Mouse (Mus musculus) ES-Bruce4 (cell line): ENCODE results near the gene Prss16. TPM values are rescaled to one million over a fixed set of nuclear protein-coding genes. Genes with fewer than 3 reads are reported as not detected.
"Not testable (repeated sequence)": the region's sequence is repeated elsewhere in the genome, so short reads cannot be mapped to it uniquely, and the experiment has no call there.

Source experiments
- H3K27ac ChIP-seq: 2 replicates; pipeline ENCODE4 v1.5.1; 2012; ENCODE audit warnings: low read length, inconsistent platforms; ENCODE audit not compliant: insufficient read depth
- H3K27me3 ChIP-seq: 2 replicates; pipeline ENCODE4 v1.6.1; 2012; ENCODE audit warnings: mild to moderate bottlenecking, low read length, inconsistent platforms; ENCODE audit not compliant: control insufficient read depth, poor library complexity, insufficient read depth, severe bottlenecking
- H3K36me3 ChIP-seq: 2 replicates; pipeline ENCODE4 v1.6.1; 2012; ENCODE audit warnings: inconsistent platforms, mild to moderate bottlenecking, low read length, moderate library complexity; ENCODE audit not compliant: control insufficient read depth, poor library complexity, insufficient read depth, severe bottlenecking
- H3K4me1 ChIP-seq: one replicate; pipeline ENCODE4 v1.8.1; 2011; ENCODE audit warnings: low read length; ENCODE audit not compliant: control insufficient read depth, insufficient read depth
- H3K4me3 ChIP-seq: 2 replicates; pipeline ENCODE4 v1.5.1; 2011; ENCODE audit warnings: low read depth, mild to moderate bottlenecking, low read length
- H3K9ac ChIP-seq: 2 replicates; pipeline ENCODE4 v1.6.1; 2012; ENCODE audit warnings: low read depth, mild to moderate bottlenecking, inconsistent platforms; ENCODE audit not compliant: poor library complexity, severe bottlenecking
- H3K9me3 ChIP-seq: replicated peaks from 2 replicates; pipeline ENCODE4 v1.6.1; 2012; ENCODE audit warnings: mild to moderate bottlenecking, low read length, inconsistent platforms; ENCODE audit not compliant: control insufficient read depth, poor library complexity, insufficient read depth, severe bottlenecking
- CTCF ChIP-seq: IDR thresholded peaks from one replicate; pipeline ENCODE4 v1.8.1; 2011; ENCODE audit warnings: low read depth, low read length
- EP300 ChIP-seq: IDR thresholded peaks from 2 replicates; pipeline ENCODE4 v1.6.1; 2011; ENCODE audit warnings: low read depth, low read length; ENCODE audit not compliant: insufficient read depth
- POLR2A ChIP-seq: IDR thresholded peaks from one replicate; pipeline ENCODE4 v1.8.1; 2011; ENCODE audit warnings: low read length; ENCODE audit not compliant: insufficient read depth
- polyA plus RNA-seq: library from polyadenylated mRNA; stranded (reverse); fragments of >200 nt; gene quantifications from 2 replicates; pipeline ENCODE4 v1.2.4, GENCODE M21; 2011; ENCODE audit warnings: low read depth; ENCODE audit not compliant: missing spikeins, insufficient read depth, insufficient read length

Prss16 gene
- polyA plus RNA-seq, 1 experiment: 6.9 TPM

- Histone ChIP-seq H3K27me3 (no peaks in the 10 kb centered on the region), H3K4me3 (no peak overlapping the region), H3K9me3 (no peaks in the 10 kb centered on the region), H3K9ac (no peak overlapping the region), H3K36me3 (no peaks in the 10 kb centered on the region), H3K4me1 (peaks cover 1% of the 10 kb centered on the region), H3K27ac (no peak overlapping the region)
- no peak for TF ChIP-seq POLR2A
- no peak for TF ChIP-seq CTCF
- no peak for TF ChIP-seq EP300
Measured at GRCm38 (mm10) chr13:22045311-22045710, 35.8 kb upstream of the Prss16 start.

DNA sequence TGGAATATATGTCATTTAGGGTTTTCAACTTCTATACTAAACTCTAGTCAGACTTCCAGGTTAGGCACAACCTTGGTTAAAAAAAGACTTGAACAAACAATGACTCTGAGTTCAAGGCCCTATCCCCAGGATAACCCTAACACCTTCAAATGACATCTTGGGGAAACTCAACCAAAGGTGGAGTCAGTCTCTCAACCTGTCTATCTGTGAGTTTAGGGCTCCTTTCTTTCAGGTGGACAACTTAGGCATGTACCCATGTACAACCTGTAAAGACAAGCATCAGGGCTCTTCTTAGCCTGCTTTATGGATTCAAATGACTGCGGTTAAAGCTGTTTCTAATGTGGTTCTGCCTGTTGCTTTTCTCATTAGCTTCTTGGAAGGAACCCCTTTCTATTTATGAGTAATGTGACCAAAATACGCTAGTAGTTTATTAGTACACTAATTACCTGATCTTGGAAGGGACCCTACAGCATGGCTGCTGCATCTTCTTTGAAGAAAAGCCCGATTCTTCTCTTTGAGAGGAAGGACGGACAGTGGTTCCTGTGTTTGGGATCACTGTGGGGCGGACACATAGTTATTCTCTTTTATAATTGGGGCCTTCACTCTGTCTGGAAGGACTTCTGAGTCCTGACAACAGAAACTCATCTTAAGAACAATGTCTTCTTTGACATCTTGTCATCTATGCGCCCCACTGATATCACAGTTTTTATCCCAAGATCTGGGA lies 35.1 kb upstream of the Prss16 start:
- Histone ChIP-seq H3K9me3 (no peaks in the 10 kb centered on the region), H3K36me3 (no peaks in the 10 kb centered on the region), H3K4me3 (no peak overlapping the region), H3K27me3 (no peaks in the 10 kb centered on the region), H3K4me1 (peaks cover 1% of the 10 kb centered on the region), H3K27ac (no peak overlapping the region; the same call in 1 of the 2 replicates), H3K9ac (no peak overlapping the region; the same call in 1 of the 2 replicates)
- TF ChIP-seq EP300 (no peak), CTCF (no peak), POLR2A (no peak)

- Histone ChIP-seq H3K9ac (peak overlapping the region; percentile 68), H3K27me3 (no peaks in the 10 kb centered on the region), H3K4me3 (peak overlapping the region; percentile 57), H3K36me3 (no peaks in the 10 kb centered on the region), H3K27ac (peak overlapping the region; percentile 78), H3K9me3 (no peaks in the 10 kb centered on the region), H3K4me1 (peaks cover 1% of the 10 kb centered on the region)
- TF ChIP-seq POLR2A (no peak), EP300 (no peak), CTCF (no peak)
Measured at GRCm38 (mm10) chr13:22043503-22044431, 34.2 kb upstream of the Prss16 start.

DNA sequence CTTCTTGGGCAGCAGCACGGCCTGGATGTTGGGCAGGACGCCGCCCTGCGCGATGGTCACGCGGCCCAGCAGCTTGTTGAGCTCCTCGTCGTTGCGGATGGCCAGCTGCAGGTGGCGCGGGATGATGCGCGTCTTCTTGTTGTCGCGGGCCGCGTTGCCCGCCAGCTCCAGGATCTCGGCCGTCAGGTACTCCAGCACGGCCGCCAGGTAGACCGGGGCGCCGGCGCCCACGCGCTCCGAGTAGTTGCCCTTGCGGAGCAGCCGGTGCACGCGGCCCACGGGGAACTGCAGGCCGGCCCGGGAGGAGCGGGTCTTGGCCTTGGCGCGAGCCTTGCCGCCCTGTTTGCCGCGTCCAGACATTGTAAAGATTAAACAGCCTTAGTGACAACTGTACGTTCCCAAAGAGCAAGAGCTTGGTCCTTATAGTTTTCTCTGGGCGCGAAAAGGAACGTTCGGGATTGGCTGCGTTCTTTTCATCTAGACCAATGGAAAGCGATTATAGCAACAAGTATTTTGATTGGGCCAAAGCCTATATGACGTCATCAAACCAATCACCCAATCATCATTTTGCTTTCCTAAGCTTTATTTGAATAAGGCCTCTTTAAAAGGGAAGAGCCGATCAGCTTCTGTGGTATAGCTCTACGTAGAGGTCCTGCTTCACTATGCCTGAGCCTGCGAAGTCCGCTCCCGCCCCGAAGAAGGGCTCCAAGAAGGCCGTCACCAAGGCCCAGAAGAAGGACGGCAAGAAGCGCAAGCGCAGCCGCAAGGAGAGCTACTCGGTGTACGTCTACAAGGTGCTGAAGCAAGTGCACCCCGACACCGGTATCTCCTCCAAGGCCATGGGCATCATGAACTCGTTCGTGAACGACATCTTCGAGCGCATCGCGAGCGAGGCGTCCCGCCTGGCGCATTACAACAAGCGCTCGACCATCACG lies 33.3 kb upstream of the Prss16 start, which contains the start of the genes Hist1h2ag and Hist1h2bj:
Gene Hist1h2ag, minus strand, starts transcription at position 377 of the 935 bp plus-strand sequence.
Gene Hist1h2bj, plus strand, starts transcription at position 647 of the 935 bp plus-strand sequence.
- Histone ChIP-seq H3K9ac (peak within 1 kb of the TSS; percentile 88), H3K4me3 (peak within 1 kb of the TSS; percentile 63), H3K27ac (peak within 1 kb of the TSS; percentile 97)
- not testable (repeated sequence) for H3K27me3 ChIP-seq, H3K4me1 ChIP-seq, H3K9me3 ChIP-seq, H3K36me3 ChIP-seq
- peak; percentile 97 for TF ChIP-seq POLR2A

GRCm38 (mm10) chr13:22041651-22042567 lies 32.4 kb upstream of the Prss16 start:
- no peaks in the 10 kb centered on the region for H3K27me3 ChIP-seq
- H3K4me3 ChIP-seq: peak overlapping the region; percentile 63
- H3K4me1 ChIP-seq: no peaks in the 10 kb centered on the region
- no peaks in the 10 kb centered on the region for H3K9me3 ChIP-seq
- H3K27ac ChIP-seq: peak overlapping the region; percentile 97
- TF ChIP-seq CTCF (no peak), EP300 (no peak), POLR2A (no peak)
- H3K9ac ChIP-seq: peak overlapping the region; percentile 88
- no peaks in the 10 kb centered on the region for H3K36me3 ChIP-seq
